Mouse (Mus musculus) midbrain, embryonic 15.5 days (tissue): ENCODE results near the gene Kazn. TPM values are rescaled to one million over a fixed set of nuclear protein-coding genes. Genes with fewer than 3 reads are reported as not detected.

Source experiments
- ATAC-seq: fragments of 200-750 bp; cut with Nextera tagmentation; replicated peaks from 2 replicates; pipeline ENCODE4 v1.8.0; 2017; ENCODE audit warnings: moderate TSS enrichment
- H3K27ac ChIP-seq: fragments of 300-500 bp; sonication (generic); 2 replicates; pipeline ENCODE4 v1.5.1; 2015; ENCODE audit warnings: mild to moderate bottlenecking, inconsistent platforms
- H3K27me3 ChIP-seq: fragments of 300-500 bp; sonication (generic); replicated peaks from 2 replicates; pipeline ENCODE4 v1.6.1; 2015; ENCODE audit warnings: inconsistent platforms
- H3K36me3 ChIP-seq: fragments of 300-500 bp; sonication (generic); replicated peaks from 2 replicates; pipeline ENCODE4 v1.6.1; 2015; ENCODE audit warnings: inconsistent platforms
- H3K4me1 ChIP-seq: fragments of 300-500 bp; sonication (generic); 2 replicates; pipeline ENCODE4 v1.6.1; 2015; ENCODE audit warnings: inconsistent platforms
- H3K4me2 ChIP-seq: fragments of 300-500 bp; sonication (generic); 2 replicates; pipeline ENCODE4 v1.6.1; 2015; ENCODE audit warnings: inconsistent platforms, mild to moderate bottlenecking, moderate library complexity
- H3K4me3 ChIP-seq: fragments of 300-500 bp; sonication (generic); 2 replicates; pipeline ENCODE4 v1.5.1; 2015; ENCODE audit warnings: mild to moderate bottlenecking, inconsistent platforms
- H3K9ac ChIP-seq: fragments of 300-500 bp; sonication (generic); 2 replicates; pipeline ENCODE4 v1.6.1; 2015; ENCODE audit warnings: mild to moderate bottlenecking, inconsistent platforms
- H3K9me3 ChIP-seq: fragments of 300-500 bp; sonication (generic); 2 replicates; pipeline ENCODE4 v1.6.1; 2016; ENCODE audit warnings: inconsistent platforms
- WGBS: fragments of 180-500 bp; shearing (Covaris S2); methylation state at CpG from one replicate; pipeline ENCODE4 v1.1.7; 2015; ENCODE audit warnings: mixed read lengths; 5-methylcytosine and 5-hydroxymethylcytosine counted together
- polyA plus RNA-seq: library from polyadenylated mRNA; unstranded; fragments of >200 nt; fragmentation: Nextera tagmentation; extraction: Ambion mirVana; gene quantifications from 2 replicates; pipeline ENCODE4 v1.2.1, GENCODE M21; 2015

Kazn gene
- polyA plus RNA-seq, 1 experiment from 2014 or later, result 33.6 TPM

DNA sequence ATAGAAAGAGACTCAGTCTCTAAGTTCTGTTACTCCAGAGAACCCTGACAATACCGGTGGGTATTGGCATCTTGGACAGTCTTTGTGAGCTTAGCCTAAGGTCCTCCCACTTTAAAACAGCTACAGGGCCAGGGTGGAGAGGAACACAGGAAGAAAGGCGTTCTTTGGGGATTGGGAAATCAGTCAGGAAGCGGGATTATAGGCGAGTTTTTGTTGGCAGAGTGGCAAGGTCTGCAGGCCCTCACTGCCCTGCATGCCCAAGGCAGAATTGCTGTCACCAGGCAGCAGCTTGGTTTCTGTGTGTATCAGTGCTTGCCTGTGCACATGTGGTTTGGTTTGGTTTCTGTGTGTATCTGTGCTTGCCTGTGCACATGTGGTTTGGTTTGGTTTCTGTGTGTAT is 22.5 kb upstream of the Kazn start:
- no peaks in the 10 kb centered on the region for H3K9me3 ChIP-seq
- H3K9ac ChIP-seq, result no peak overlapping the region
- no peaks in the 10 kb centered on the region; the same call in 1 of the 2 replicates for H3K4me1 ChIP-seq
- no peaks in the 10 kb centered on the region for H3K27me3 ChIP-seq
- ATAC-seq, result no peak
- H3K4me2 ChIP-seq, result no peak overlapping the region
- no peak overlapping the region for H3K27ac ChIP-seq
- no peaks in the 10 kb centered on the region for H3K36me3 ChIP-seq
- H3K4me3 ChIP-seq, result no peak overlapping the region
- 53% methylated on average over 4 of the region's 4 CpGs for WGBS

DNA sequence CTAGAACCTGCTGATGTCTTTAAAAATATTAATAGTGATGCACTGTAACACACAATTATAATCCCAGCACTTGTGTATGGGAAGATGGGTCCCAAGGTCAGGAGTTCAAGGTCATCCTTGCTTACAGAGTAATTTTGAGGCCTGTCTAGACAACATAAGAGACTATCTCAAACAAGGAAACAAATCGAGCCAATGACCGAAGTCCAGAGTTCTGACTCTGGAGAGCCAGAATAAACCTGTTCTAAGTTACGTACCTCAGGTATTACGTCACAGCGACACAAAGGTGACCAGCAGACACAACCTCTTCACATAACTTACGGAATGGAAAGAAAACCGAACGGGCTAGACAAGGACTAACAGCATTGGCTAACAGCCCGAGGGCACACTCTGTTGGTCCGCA is 19.5 kb upstream of the Kazn start:
- WGBS, result 93% methylated on average over 10 of the region's 10 CpGs
- Histone ChIP-seq H3K27me3 (no peaks in the 10 kb centered on the region), H3K27ac (no peak overlapping the region), H3K9ac (no peak overlapping the region), H3K4me1 (no peaks in the 10 kb centered on the region; the same call in 1 of the 2 replicates), H3K4me2 (no peak overlapping the region), H3K36me3 (no peaks in the 10 kb centered on the region), H3K9me3 (no peaks in the 10 kb centered on the region), H3K4me3 (no peak overlapping the region)
- no peak for ATAC-seq

- Histone ChIP-seq H3K27ac (no peak overlapping the region), H3K27me3 (no peaks in the 10 kb centered on the region), H3K9ac (no peak overlapping the region), H3K4me2 (no peak overlapping the region), H3K9me3 (no peaks in the 10 kb centered on the region), H3K4me1 (peaks cover 8% of the 10 kb centered on the region; the same call in 1 of the 2 replicates), H3K36me3 (no peaks in the 10 kb centered on the region), H3K4me3 (no peak overlapping the region)
- WGBS, result 76% methylated on average over 6 of the region's 6 CpGs
- ATAC-seq, result no peak
These were observed 14.9 kb upstream of the Kazn start for GRCm38 (mm10) chr4:142254088-142254487.

- Histone ChIP-seq H3K4me2 (no peak overlapping the region), H3K9ac (no peak overlapping the region)
These were observed 12.5 kb upstream of the Kazn start for GRCm38 (mm10) chr4:142251471-142252354.

DNA sequence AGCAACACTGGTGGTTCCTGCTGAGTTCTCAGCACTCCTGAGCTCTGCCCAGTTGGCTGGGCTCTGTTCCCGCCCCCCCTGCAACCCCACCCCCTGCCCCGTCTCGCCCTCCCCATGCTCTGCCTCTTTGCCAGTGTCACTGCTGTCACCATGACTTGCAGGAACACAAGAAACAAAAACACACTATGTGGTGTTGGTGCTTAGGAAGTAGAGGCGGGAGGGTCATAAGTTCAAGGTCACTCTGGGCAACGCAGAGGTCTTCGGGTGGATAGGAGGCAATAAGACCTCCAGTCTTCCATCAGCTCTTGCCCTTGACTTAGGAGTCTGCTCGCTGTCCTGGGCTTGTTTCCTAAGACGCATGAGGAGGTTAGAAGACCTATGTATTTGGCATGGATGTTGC is 10.9 kb upstream of the Kazn start:
- WGBS, result 98% methylated on average over 8 of the region's 8 CpGs
- Histone ChIP-seq H3K9me3 (no peaks in the 10 kb centered on the region), H3K9ac (no peak overlapping the region), H3K4me3 (no peak overlapping the region), H3K27ac (no peak overlapping the region), H3K4me2 (no peak overlapping the region), H3K36me3 (no peaks in the 10 kb centered on the region), H3K27me3 (no peaks in the 10 kb centered on the region), H3K4me1 (peaks cover 19% of the 10 kb centered on the region)
- ATAC-seq, result no peak

More at GRCm38 (mm10) chr4:142251471-142252354, 12.5 kb upstream of the Kazn start:
- no peaks in the 10 kb centered on the region for H3K36me3 ChIP-seq
- WGBS, result 42% methylated on average over 12 of the region's 12 CpGs
- H3K4me1 ChIP-seq, result peaks cover 15% of the 10 kb centered on the region
- no peaks in the 10 kb centered on the region for H3K9me3 ChIP-seq
- peak overlapping the region; percentile 48 for H3K27ac ChIP-seq
- no peak for ATAC-seq
- H3K27me3 ChIP-seq, result no peaks in the 10 kb centered on the region
- no peak overlapping the region for H3K4me3 ChIP-seq

DNA sequence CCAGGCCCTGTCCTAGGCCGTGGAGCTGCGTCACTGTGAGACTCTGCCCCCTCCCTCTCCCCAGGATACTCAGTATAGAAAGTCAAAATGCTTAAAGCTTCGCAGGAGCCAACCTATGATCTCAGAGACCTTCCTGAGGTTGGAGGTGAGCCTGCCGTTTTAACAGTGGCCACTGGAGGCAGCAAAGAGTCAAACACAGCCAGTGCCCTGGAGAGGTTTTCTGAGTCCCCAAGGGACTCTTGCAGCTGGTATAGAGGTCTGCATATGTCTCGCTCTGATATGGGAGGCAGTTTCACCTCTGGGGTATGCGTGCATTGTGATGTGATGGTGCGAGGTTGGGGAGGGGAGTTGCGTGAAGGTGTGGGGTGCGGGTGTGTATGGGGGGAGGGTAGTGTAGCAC is 10.2 kb upstream of the Kazn start:
- Histone ChIP-seq H3K4me2 (no peak overlapping the region), H3K27ac (no peak overlapping the region), H3K4me3 (no peak overlapping the region), H3K9me3 (no peaks in the 10 kb centered on the region), H3K36me3 (no peaks in the 10 kb centered on the region), H3K4me1 (peaks cover 19% of the 10 kb centered on the region), H3K9ac (no peak overlapping the region), H3K27me3 (no peaks in the 10 kb centered on the region)
- ATAC-seq, result peak; percentile 28; the same call in 1 of the 2 replicates
- WGBS, result 24% methylated on average over 9 of the region's 9 CpGs

DNA sequence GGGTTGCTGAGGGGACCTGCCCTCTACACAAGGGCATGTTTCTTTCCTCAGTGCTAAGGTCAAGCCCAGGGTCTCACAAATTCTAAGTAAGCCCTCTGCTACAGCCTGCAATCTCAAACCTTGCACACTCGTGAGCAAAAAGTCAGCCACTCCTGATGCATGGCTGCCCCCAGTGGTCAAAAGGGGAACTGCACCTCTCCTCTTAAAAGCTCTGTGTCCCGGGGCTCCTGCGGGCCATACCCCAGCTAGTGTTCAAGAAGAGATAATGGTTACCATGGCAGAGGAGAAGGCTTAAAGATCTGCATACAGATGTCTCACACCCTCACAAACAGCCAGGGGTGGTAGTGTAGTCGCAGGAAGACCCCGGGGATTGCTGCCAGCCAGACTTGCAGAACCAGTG is 9.2 kb upstream of the Kazn start:
- Histone ChIP-seq H3K4me1 (peaks cover 19% of the 10 kb centered on the region), H3K9me3 (no peaks in the 10 kb centered on the region), H3K9ac (no peak overlapping the region), H3K36me3 (no peaks in the 10 kb centered on the region), H3K4me3 (no peak overlapping the region), H3K27ac (no peak overlapping the region), H3K27me3 (no peaks in the 10 kb centered on the region), H3K4me2 (no peak overlapping the region)
- 2% methylated on average over 5 of the region's 5 CpGs for WGBS
- 0 out of 2 replicates have a peak, but pooled peaks have one; percentile 29 for ATAC-seq

GRCm38 (mm10) chr4:142246698-142247097 is 7.5 kb upstream of the Kazn start:
- Histone ChIP-seq H3K9ac (no peak overlapping the region; the same call in 1 of the 2 replicates), H3K9me3 (no peaks in the 10 kb centered on the region), H3K36me3 (no peaks in the 10 kb centered on the region), H3K4me1 (peaks cover 18% of the 10 kb centered on the region), H3K27me3 (no peaks in the 10 kb centered on the region), H3K4me3 (no peak overlapping the region), H3K27ac (0 out of 2 replicates have a peak overlapping the region, but pooled peaks have one; percentile 11), H3K4me2 (no peak overlapping the region)
- WGBS, result 6% methylated on average over 5 of the region's 5 CpGs
- no peak for ATAC-seq

- Histone ChIP-seq H3K4me3 (no peak overlapping the region), H3K9me3 (no peaks in the 10 kb centered on the region), H3K4me2 (no peak overlapping the region), H3K27me3 (no peaks in the 10 kb centered on the region), H3K36me3 (no peaks in the 10 kb centered on the region), H3K9ac (no peak overlapping the region), H3K27ac (no peak overlapping the region), H3K4me1 (peaks cover 15% of the 10 kb centered on the region)
- ATAC-seq, result no peak
- 91% methylated on average over 5 of the region's 5 CpGs for WGBS
These were observed 5.4 kb upstream of the Kazn start for GRCm38 (mm10) chr4:142244641-142245040.

- H3K4me3 ChIP-seq, result no peak overlapping the region
- no peak overlapping the region for H3K27ac ChIP-seq
- H3K4me2 ChIP-seq, result no peak overlapping the region
- H3K36me3 ChIP-seq, result no peaks in the 10 kb centered on the region
- H3K9me3 ChIP-seq, result no peaks in the 10 kb centered on the region
- H3K9ac ChIP-seq, result no peak overlapping the region
- H3K4me1 ChIP-seq, result peaks cover 23% of the 10 kb centered on the region
- whole genome bisulfite sequencing, result 89% methylated on average over 6 of the region's 6 CpGs
- no peaks in the 10 kb centered on the region for H3K27me3 ChIP-seq
- no peak for ATAC-seq
These were observed 3.7 kb upstream of the Kazn start for GRCm38 (mm10) chr4:142242750-142243383.

DNA sequence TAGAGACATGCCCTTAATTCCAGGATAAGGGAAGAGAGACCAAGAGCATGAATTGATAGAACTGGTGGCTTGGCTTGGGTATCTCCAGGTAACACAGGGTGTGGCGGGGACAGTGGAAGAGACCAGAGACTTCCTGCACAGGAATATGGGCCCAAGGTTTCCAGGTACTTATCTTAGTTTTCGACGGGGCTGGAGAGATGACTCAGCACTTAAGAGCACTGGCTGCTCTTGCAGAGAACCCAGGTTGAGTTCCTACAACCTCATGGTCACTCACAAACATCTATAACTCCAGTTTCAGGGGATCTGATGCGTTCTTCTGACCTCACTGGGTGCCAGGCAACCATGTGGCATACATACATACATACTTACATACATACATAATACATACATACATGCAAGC is 3.0 kb upstream of the Kazn start:
- Histone ChIP-seq H3K9ac (no peak overlapping the region), H3K4me1 (peaks cover 28% of the 10 kb centered on the region), H3K9me3 (no peaks in the 10 kb centered on the region), H3K36me3 (no peaks in the 10 kb centered on the region), H3K27me3 (0 out of 2 replicates have a peak, but pooled peaks cover 2% of the 10 kb centered on the region), H3K4me3 (no peak overlapping the region), H3K4me2 (no peak overlapping the region), H3K27ac (no peak overlapping the region)
- ATAC-seq, result no peak
- WGBS, result 87% methylated on average over 4 of the region's 4 CpGs

GRCm38 (mm10) chr4:142240874-142241273 is 1.7 kb upstream of the Kazn start:
- Histone ChIP-seq H3K4me3 (no peak overlapping the region), H3K4me2 (no peak overlapping the region)
- WGBS, result 47% methylated on average over 5 of the region's 5 CpGs

More at GRCm38 (mm10) chr4:142240874-142241273, 1.7 kb upstream of the Kazn start:
- ATAC-seq, result no peak
- Histone ChIP-seq H3K27ac (no peak overlapping the region), H3K4me1 (peaks cover 24% of the 10 kb centered on the region), H3K36me3 (no peaks in the 10 kb centered on the region), H3K27me3 (0 out of 2 replicates have a peak, but pooled peaks cover 2% of the 10 kb centered on the region), H3K9me3 (no peaks in the 10 kb centered on the region), H3K9ac (no peak overlapping the region)
